Mouse (Mus musculus) stomach, postnatal 0 days (tissue): ENCODE measurements at regions not wholly inside any gene's neighbourhood (a gene's known extent, or its start where the extent isn't known, plus 50 kb on each side); places are given as distances from the start of the nearest gene placed in this dataset.

ENCODE experiments used
- ATAC-seq: fragments of 200-750 bp; cut with Nextera tagmentation; 2 replicates; pipeline ENCODE4 v1.8.0; 2017; ENCODE audit not compliant: low FRiP score, low TSS enrichment
- DNase-seq: peaks from one replicate; pipeline ENCODE4 v3.0.0-alpha.2; 2016; ENCODE audit warnings: low spot score
- H3K27ac ChIP-seq: fragments of 300-500 bp; sonication (generic); replicated peaks from 2 replicates; pipeline ENCODE4 v1.5.1; 2014; ENCODE audit warnings: mild to moderate bottlenecking, control low read depth
- H3K27me3 ChIP-seq: fragments of 300-500 bp; sonication (generic); 2 replicates; pipeline ENCODE4 v1.6.1; 2014; ENCODE audit warnings: low read length; ENCODE audit not compliant: control insufficient read depth, insufficient read depth
- H3K36me3 ChIP-seq: fragments of 300-500 bp; sonication (generic); 2 replicates; pipeline ENCODE4 v1.6.1; 2014; ENCODE audit warnings: low read length, mixed read lengths; ENCODE audit not compliant: control insufficient read depth, insufficient read depth
- H3K4me1 ChIP-seq: fragments of 300-500 bp; sonication (generic); replicated peaks from 2 replicates; pipeline ENCODE4 v1.6.1; 2014; ENCODE audit warnings: antibody characterized with exemption; ENCODE audit not compliant: control insufficient read depth, insufficient read depth
- H3K4me2 ChIP-seq: fragments of 300-500 bp; sonication (generic); replicated peaks from 2 replicates; pipeline ENCODE4 v1.6.1; 2014; ENCODE audit warnings: low read depth, mild to moderate bottlenecking, control low read depth, moderate library complexity
- H3K4me3 ChIP-seq: fragments of 300-500 bp; sonication (generic); 2 replicates; pipeline ENCODE4 v1.5.1; 2014; ENCODE audit warnings: low read depth, low read length, control low read depth
- H3K9ac ChIP-seq: fragments of 300-500 bp; sonication (generic); 2 replicates; pipeline ENCODE4 v1.6.1; 2014; ENCODE audit warnings: mild to moderate bottlenecking, low read length, control low read depth, mixed read lengths
- H3K9me3 ChIP-seq: fragments of 300-500 bp; sonication (generic); 2 replicates; pipeline ENCODE4 v1.6.1; 2016; ENCODE audit warnings: low read length; ENCODE audit not compliant: control insufficient read depth
- CTCF ChIP-seq: IDR thresholded peaks from 2 replicates; pipeline ENCODE4 v1.5.1; 2016; ENCODE audit warnings: antibody characterized with exemption, low read depth, mild to moderate bottlenecking, moderate library complexity
- EP300 ChIP-seq: optimal IDR thresholded peaks from 2 replicates; pipeline ENCODE3; 2016; ENCODE audit warnings: antibody characterized with exemption
- WGBS: fragments of 180-500 bp; shearing (Covaris S2); extraction: QIAGEN DNeasy Blood & Tissue Kit; methylation state at CpG from one replicate; pipeline ENCODE4 v1.1.7; 2014; 5-methylcytosine and 5-hydroxymethylcytosine counted together

DNA sequence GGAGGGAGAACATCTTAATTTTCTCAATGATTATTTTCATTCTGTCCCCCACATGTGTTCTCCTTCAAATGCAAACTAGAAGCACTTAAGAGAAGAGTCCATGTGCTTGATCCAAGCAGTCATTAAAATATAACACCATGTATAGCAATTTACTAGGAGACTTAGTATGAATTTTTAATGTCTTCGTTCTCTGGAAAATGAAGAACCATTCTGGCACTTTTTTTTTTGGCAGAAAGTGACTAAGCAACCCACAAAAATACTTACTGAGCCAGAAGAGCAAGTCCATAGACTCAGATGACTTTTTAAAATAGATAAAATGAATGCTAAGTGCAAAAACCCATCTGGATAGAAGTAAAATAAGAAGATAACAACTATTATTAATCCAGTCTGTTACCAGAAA is 477.3 kb upstream of the Galntl6 start:
- 77% methylated on average over 1 of the region's 1 CpGs for WGBS
- DNase-seq (no peak), ATAC-seq (no peak)
- no peaks in the 10 kb centered on the region for H3K36me3 ChIP-seq
- no peak overlapping the region for H3K9ac ChIP-seq
- H3K9me3 ChIP-seq, result no peaks in the 10 kb centered on the region
- H3K27me3 ChIP-seq, result no peaks in the 10 kb centered on the region
- no peak for TF ChIP-seq EP300
- TF ChIP-seq CTCF, result no peak
- no peaks in the 10 kb centered on the region for H3K4me1 ChIP-seq
- H3K4me2 ChIP-seq, result no peak overlapping the region
- H3K27ac ChIP-seq, result no peak overlapping the region
- H3K4me3 ChIP-seq, result no peak overlapping the region

DNA sequence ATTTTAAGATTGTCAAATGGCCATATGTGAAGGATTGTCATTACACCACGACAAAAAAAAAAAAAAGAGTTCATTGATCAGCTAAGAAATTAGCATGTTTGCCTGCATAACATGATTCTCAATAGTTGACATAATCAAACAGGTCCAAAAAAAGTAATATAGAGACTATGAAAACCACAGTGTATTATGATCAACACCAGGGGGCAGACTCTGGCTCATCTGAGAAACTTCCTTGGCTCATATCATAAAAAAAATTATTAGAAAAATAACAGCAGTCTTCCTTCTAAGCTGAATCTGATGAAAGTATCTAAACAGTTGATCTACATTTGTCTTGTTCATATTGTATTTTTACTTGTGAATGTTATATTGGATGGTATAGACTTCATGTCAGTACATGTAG is 472.3 kb upstream of the Galntl6 start:
- no peaks in the 10 kb centered on the region for H3K27me3 ChIP-seq
- H3K4me3 ChIP-seq, result no peak overlapping the region
- no peaks in the 10 kb centered on the region for H3K9me3 ChIP-seq
- H3K9ac ChIP-seq, result no peak overlapping the region
- no peak overlapping the region for H3K4me2 ChIP-seq
- DNase-seq (no peak), ATAC-seq (no peak)
- H3K4me1 ChIP-seq, result no peaks in the 10 kb centered on the region
- H3K36me3 ChIP-seq, result no peaks in the 10 kb centered on the region
- TF ChIP-seq EP300 (no peak), CTCF (peak; percentile 48)
- 30% methylated on average over 1 of the region's 1 CpGs for WGBS
- H3K27ac ChIP-seq, result no peak overlapping the region

DNA sequence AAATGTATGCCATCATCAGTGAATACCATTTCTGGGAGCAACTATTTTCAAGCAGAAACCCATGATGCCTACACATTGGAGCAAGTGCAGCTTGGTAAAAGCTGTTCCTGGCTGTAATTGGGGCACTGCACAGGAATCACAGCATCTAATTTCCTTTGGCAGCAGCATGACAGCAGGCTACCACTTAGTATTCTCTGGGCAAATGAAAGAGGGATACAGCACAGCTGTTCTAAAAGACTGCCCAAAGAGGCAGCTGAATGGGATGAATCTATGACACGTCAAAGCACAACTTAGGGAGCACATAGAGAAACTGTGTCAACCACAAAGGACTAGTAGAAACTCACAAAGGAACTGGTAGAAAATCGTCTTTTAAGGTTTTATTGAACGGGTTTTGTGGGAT is 440.5 kb upstream of the Galntl6 start:
- WGBS, result 86% methylated on average over 3 of the region's 3 CpGs
- DNase-seq (no peak), ATAC-seq (no peak)
- no peaks in the 10 kb centered on the region for H3K9me3 ChIP-seq
- H3K36me3 ChIP-seq, result no peaks in the 10 kb centered on the region
- no peaks in the 10 kb centered on the region for H3K27me3 ChIP-seq
- no peaks in the 10 kb centered on the region for H3K4me1 ChIP-seq
- H3K4me2 ChIP-seq, result no peak overlapping the region
- no peak overlapping the region for H3K9ac ChIP-seq
- H3K27ac ChIP-seq, result no peak overlapping the region
- H3K4me3 ChIP-seq, result no peak overlapping the region
- TF ChIP-seq CTCF (no peak), EP300 (no peak)

DNA sequence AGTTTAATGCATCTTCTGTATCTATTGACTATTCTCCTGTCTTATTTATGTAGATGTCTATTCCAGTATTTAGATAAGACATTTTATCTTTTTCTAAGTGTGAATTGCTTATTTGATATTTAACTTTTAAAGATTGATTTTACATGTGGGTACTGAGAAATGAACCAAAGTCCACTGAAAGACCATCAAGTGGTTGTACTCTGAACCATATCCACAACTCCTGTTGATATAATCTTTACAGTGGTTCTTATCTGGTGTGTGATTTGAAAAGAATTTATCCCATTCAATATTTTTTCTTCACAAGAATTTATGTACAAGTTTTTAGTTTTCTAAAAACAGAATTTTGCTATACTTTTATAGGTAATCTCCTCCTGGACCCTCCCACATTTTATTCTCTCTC is 422.6 kb upstream of the Galntl6 start:
- DNase-seq (no peak), ATAC-seq (no peak)
- Histone ChIP-seq H3K27ac (no peak overlapping the region), H3K27me3 (no peaks in the 10 kb centered on the region), H3K4me3 (no peak overlapping the region), H3K9ac (no peak overlapping the region), H3K4me2 (no peak overlapping the region), H3K9me3 (no peaks in the 10 kb centered on the region), H3K36me3 (no peaks in the 10 kb centered on the region), H3K4me1 (no peaks in the 10 kb centered on the region)
- no peak for TF ChIP-seq EP300
- TF ChIP-seq CTCF, result no peak
